Mouse (Mus musculus): Measurements from ENCODE around the gene Tesk2. TPM values are rescaled to one million over a fixed set of nuclear protein-coding genes. Genes with fewer than 3 reads are reported as not detected.

The Tesk2 gene
- polyA plus RNA-seq, 1 experiment from 2014 or later: 12.5 TPM

DNA sequence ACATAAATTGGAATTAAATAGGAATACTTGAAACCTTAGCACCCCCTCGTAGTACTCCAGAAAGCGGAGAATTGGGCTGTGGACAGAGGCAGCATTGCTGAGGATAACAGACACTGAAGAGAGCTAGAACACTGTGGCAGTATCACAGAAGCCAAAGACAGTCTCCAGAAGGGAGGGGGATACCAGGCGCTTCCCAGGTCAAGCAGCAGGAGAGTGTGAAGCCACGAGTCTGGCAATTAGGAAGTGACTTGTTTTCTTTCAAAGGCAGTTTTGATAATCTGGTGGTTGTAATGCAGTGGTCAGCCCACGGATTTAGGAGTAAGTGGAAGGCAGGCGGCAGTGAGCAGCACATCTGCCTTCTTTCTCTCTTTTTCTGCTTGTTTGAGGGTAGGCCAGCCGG lies 1.5 kb downstream of the Tesk2 start:
- no peak overlapping the region for H3K27ac ChIP-seq (replicated peaks; ENCODE audit: low read depth, low read length)
- peak overlapping the region; percentile 76; the same call in 1 of the 2 replicates for H3K4me2 ChIP-seq (ENCODE audit: low read depth, severe bottlenecking)
- H3K9ac ChIP-seq (ENCODE audit: low read length): no peak overlapping the region
- 29% methylated on average over 7 of the region's 7 CpGs for WGBS
- DNase-seq (ENCODE audit: low spot score) (peak; percentile 24), ATAC-seq (ENCODE audit: insufficient number of reproducible peaks, low FRiP score, low TSS enrichment, low read depth) (no peak)
- no peaks in the 10 kb centered on the region for H3K27me3 ChIP-seq (ENCODE audit: control insufficient read depth, insufficient read depth, low read length)
- H3K36me3 ChIP-seq (ENCODE audit: control insufficient read depth, insufficient read depth, low read length): no peaks in the 10 kb centered on the region
- no peak overlapping the region for H3K4me3 ChIP-seq (ENCODE audit: low read depth, low read length)
- H3K9me3 ChIP-seq (ENCODE audit: control insufficient read depth, low read length): no peaks in the 10 kb centered on the region
- no peaks in the 10 kb centered on the region for H3K4me1 ChIP-seq (ENCODE audit: control insufficient read depth, insufficient read depth, low read length)

DNA sequence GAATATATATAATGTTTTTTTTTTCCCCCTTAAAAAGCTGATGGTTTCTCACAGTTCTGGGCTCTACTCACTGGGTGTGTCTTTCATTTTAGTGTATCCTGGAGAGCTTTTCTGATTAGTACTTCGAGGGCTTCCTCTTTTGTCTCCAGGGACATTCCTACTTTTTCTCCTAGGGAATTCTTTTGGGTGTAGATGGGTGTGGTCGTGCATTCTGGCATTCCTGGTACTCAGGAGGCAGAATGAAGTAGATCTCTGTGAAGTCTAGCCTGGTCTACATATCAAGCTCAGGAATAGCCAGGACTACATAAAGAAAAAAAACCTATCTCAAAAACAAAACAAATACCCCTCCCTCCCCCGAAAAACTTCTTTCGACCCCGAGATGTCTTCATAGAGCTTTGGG lies 4.7 kb downstream of the Tesk2 start:
- Histone ChIP-seq H3K27ac (replicated peaks; ENCODE audit: low read depth, low read length) (no peak overlapping the region), H3K36me3 (ENCODE audit: control insufficient read depth, insufficient read depth, low read length) (no peaks in the 10 kb centered on the region), H3K4me1 (ENCODE audit: control insufficient read depth, insufficient read depth, low read length) (no peaks in the 10 kb centered on the region), H3K9ac (ENCODE audit: low read length) (no peak overlapping the region), H3K4me3 (ENCODE audit: low read depth, low read length) (no peak overlapping the region), H3K4me2 (ENCODE audit: low read depth, severe bottlenecking) (no peak overlapping the region), H3K27me3 (ENCODE audit: control insufficient read depth, insufficient read depth, low read length) (no peaks in the 10 kb centered on the region), H3K9me3 (ENCODE audit: control insufficient read depth, low read length) (no peaks in the 10 kb centered on the region)
- 84% methylated on average over 5 of the region's 5 CpGs for WGBS
- DNase-seq (ENCODE audit: low spot score) (no peak), ATAC-seq (ENCODE audit: insufficient number of reproducible peaks, low FRiP score, low TSS enrichment, low read depth) (no peak)

DNA sequence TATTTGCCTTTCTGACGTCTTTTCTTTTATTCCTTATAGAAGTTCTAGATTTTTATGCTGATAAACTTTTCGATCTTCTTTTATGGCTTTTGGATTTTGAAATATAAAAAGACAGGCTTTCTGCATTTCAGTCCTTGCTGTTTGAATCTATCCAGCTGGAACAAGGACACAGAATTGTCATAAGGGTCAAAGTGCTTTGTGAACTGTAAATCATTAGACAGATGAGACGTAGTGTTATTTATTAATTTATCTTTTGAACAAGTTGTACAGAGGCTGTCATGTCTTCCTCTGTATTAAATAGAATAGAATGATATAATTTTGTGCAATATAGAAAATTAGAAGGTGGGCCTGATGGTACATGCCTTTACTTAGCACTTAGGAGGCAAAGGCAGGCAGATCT lies 6.7 kb downstream of the Tesk2 start:
- DNase-seq (ENCODE audit: low spot score) (no peak), ATAC-seq (ENCODE audit: insufficient number of reproducible peaks, low FRiP score, low TSS enrichment, low read depth) (no peak)
- Histone ChIP-seq H3K4me3 (ENCODE audit: low read depth, low read length) (no peak overlapping the region), H3K27me3 (ENCODE audit: control insufficient read depth, insufficient read depth, low read length) (no peaks in the 10 kb centered on the region), H3K27ac (replicated peaks; ENCODE audit: low read depth, low read length) (no peak overlapping the region), H3K4me2 (ENCODE audit: low read depth, severe bottlenecking) (no peak overlapping the region), H3K9me3 (ENCODE audit: control insufficient read depth, low read length) (no peaks in the 10 kb centered on the region), H3K4me1 (ENCODE audit: control insufficient read depth, insufficient read depth, low read length) (no peaks in the 10 kb centered on the region), H3K9ac (ENCODE audit: low read length) (no peak overlapping the region), H3K36me3 (ENCODE audit: control insufficient read depth, insufficient read depth, low read length) (no peaks in the 10 kb centered on the region)
- 81% methylated on average over 3 of the region's 3 CpGs for WGBS

DNA sequence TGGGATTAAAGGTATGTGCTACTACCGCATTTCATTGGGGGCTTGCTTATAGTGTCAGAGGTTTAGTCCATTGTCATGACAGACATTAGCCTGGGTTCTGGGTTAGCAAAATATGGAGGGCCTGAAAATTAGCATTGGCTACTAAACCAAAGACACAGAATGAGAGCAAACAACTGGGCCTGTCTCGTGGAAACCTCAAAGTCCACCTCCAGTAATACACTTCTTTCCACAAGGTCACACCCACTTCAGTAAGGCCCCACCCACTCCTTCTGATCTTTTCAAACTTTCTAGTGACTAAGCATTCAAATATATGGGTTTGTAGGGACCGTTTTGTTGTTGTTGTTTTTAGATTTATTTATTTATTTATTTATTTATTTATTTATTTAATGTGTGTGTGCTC lies 8.8 kb downstream of the Tesk2 start:
- Histone ChIP-seq H3K4me3 (ENCODE audit: low read depth, low read length) (no peak overlapping the region), H3K9me3 (ENCODE audit: control insufficient read depth, low read length) (no peaks in the 10 kb centered on the region), H3K27me3 (ENCODE audit: control insufficient read depth, insufficient read depth, low read length) (no peaks in the 10 kb centered on the region), H3K4me2 (ENCODE audit: low read depth, severe bottlenecking) (no peak overlapping the region), H3K36me3 (ENCODE audit: control insufficient read depth, insufficient read depth, low read length) (no peaks in the 10 kb centered on the region), H3K27ac (replicated peaks; ENCODE audit: low read depth, low read length) (no peak overlapping the region), H3K4me1 (ENCODE audit: control insufficient read depth, insufficient read depth, low read length) (no peaks in the 10 kb centered on the region), H3K9ac (ENCODE audit: low read length) (no peak overlapping the region)
- 91% methylated on average over 3 of the region's 3 CpGs for WGBS
- ATAC-seq (ENCODE audit: insufficient number of reproducible peaks, low FRiP score, low TSS enrichment, low read depth): no peak
- DNase-seq (ENCODE audit: low spot score): no peak

DNA sequence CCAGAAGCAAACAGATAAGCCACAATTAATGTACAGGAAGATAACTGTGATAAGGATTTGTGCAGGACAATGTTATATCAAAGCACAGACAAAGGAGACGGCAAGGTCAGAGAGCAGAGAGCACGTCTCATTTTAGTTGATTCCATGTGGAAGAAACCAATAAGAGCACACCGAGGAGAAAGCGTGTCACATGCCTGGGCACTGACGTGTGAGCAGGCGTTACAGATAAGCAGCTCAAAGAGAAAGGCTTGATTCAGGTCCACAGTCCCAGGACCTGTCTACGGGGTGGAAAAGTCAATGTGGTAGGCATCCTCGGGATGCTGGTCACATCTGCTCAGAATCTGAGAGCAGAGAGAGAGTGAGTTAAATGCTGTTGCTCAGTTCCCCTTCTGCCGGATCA lies 10.3 kb downstream of the Tesk2 start:
- ATAC-seq (ENCODE audit: insufficient number of reproducible peaks, low FRiP score, low TSS enrichment, low read depth) (no peak), DNase-seq (ENCODE audit: low spot score) (no peak)
- no peaks in the 10 kb centered on the region for H3K9me3 ChIP-seq (ENCODE audit: control insufficient read depth, low read length)
- H3K27me3 ChIP-seq (ENCODE audit: control insufficient read depth, insufficient read depth, low read length): no peaks in the 10 kb centered on the region
- H3K4me3 ChIP-seq (ENCODE audit: low read depth, low read length): no peak overlapping the region
- no peak overlapping the region for H3K27ac ChIP-seq (replicated peaks; ENCODE audit: low read depth, low read length)
- 86% methylated on average over 9 of the region's 9 CpGs for WGBS
- no peak overlapping the region for H3K9ac ChIP-seq (ENCODE audit: low read length)
- no peaks in the 10 kb centered on the region for H3K36me3 ChIP-seq (ENCODE audit: control insufficient read depth, insufficient read depth, low read length)
- H3K4me1 ChIP-seq (ENCODE audit: control insufficient read depth, insufficient read depth, low read length): no peaks in the 10 kb centered on the region
- H3K4me2 ChIP-seq (ENCODE audit: low read depth, severe bottlenecking): no peak overlapping the region

DNA sequence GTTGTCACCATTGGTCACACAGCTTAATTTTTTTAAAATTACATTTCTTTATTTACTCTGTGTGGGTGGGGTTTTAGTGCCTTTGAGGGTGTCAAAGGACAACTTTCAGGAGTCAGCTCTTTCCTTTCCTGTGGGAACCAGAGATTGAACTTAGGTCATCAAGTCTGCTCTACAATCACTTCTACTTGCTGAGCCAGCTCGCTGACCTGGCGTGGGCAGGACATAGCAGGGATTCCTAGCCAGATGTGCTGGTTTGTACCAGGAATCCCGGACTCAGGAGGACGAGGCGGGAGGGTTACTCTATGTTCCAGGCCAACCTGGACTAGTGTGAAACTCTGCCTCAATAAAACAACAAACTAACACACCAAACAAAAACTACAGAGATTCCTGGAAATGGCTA lies 11.6 kb downstream of the Tesk2 start:
- ATAC-seq (ENCODE audit: insufficient number of reproducible peaks, low FRiP score, low TSS enrichment, low read depth) (no peak), DNase-seq (ENCODE audit: low spot score) (no peak)
- no peak overlapping the region for H3K4me2 ChIP-seq (ENCODE audit: low read depth, severe bottlenecking)
- H3K27me3 ChIP-seq (ENCODE audit: control insufficient read depth, insufficient read depth, low read length): no peaks in the 10 kb centered on the region
- WGBS: 81% methylated on average over 5 of the region's 5 CpGs
- H3K9me3 ChIP-seq (ENCODE audit: control insufficient read depth, low read length): no peaks in the 10 kb centered on the region
- no peak overlapping the region for H3K4me3 ChIP-seq (ENCODE audit: low read depth, low read length)
- H3K36me3 ChIP-seq (ENCODE audit: control insufficient read depth, insufficient read depth, low read length): no peaks in the 10 kb centered on the region
- no peak overlapping the region for H3K27ac ChIP-seq (replicated peaks; ENCODE audit: low read depth, low read length)
- no peak overlapping the region for H3K9ac ChIP-seq (ENCODE audit: low read length)
- H3K4me1 ChIP-seq (ENCODE audit: control insufficient read depth, insufficient read depth, low read length): no peaks in the 10 kb centered on the region

DNA sequence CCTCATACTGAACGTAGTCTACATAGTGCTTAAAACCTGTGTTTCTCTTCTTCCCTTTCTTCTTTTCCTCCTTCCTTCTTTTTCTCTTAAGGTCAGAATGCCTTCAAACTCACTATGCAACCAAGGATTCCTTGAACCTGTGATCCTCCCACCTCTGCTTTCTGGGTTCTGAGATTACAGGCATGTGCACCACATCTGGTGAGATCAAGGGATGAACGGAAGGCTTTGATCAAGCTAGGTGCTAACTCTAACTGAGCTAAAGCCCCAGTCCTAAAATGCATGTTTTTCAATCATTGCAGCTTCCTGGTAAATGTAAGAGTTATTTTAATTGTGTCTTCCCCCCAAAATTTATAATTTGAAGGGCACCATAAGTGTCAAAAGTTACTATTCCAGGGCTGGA lies 14.2 kb downstream of the Tesk2 start:
- Histone ChIP-seq H3K27me3 (ENCODE audit: control insufficient read depth, insufficient read depth, low read length) (no peaks in the 10 kb centered on the region), H3K9ac (ENCODE audit: low read length) (no peak overlapping the region), H3K4me3 (ENCODE audit: low read depth, low read length) (no peak overlapping the region), H3K9me3 (ENCODE audit: control insufficient read depth, low read length) (no peaks in the 10 kb centered on the region), H3K4me1 (ENCODE audit: control insufficient read depth, insufficient read depth, low read length) (no peaks in the 10 kb centered on the region), H3K36me3 (ENCODE audit: control insufficient read depth, insufficient read depth, low read length) (no peaks in the 10 kb centered on the region), H3K27ac (replicated peaks; ENCODE audit: low read depth, low read length) (no peak overlapping the region), H3K4me2 (ENCODE audit: low read depth, severe bottlenecking) (no peak overlapping the region)
- 73% methylated on average over 2 of the region's 2 CpGs for WGBS
- ATAC-seq (ENCODE audit: insufficient number of reproducible peaks, low FRiP score, low TSS enrichment, low read depth): no peak
- no peak for DNase-seq (ENCODE audit: low spot score)

DNA sequence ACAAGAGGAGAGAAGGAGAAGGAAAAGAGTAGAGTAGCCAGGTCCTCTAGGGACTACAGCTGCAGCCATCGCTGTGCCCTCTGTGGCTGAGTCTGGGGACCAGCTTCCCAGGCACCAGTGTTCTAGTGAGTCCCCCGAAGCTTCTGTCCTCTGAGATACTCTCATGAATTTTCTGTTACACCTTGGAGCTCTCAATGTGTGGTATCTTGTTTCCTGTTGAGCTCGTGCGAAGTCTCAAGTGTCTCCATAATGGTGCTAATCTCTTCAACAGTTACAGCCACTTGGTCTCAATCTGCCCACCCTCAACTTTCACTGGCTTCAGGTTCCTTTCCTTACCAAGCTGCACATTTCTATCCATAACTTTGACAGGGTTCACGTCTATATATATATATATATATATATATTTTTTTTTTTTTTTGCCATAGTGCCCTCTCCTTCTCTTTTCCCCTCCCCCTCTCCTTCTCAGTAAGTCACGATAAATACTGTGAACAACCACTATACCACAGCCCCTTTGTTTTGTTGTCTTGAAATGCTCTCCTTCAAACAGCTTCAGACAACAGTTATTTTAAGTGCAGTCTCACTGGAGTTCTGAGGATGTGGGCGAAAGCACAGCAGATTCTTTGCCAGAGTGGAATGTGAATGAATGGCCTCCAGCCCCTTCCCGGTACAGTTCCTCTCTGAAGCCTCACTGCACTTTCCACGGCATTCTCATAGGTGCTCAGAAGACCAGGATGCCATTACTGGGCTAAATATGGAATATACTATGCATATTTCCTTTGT lies 18.4 kb downstream of the Tesk2 start:
- H3K9me3 ChIP-seq (ENCODE audit: control insufficient read depth, low read length): no peaks in the 10 kb centered on the region
- no peak overlapping the region for H3K4me2 ChIP-seq (ENCODE audit: low read depth, severe bottlenecking)
- no peak for DNase-seq (ENCODE audit: low spot score)
- no peaks in the 10 kb centered on the region for H3K27me3 ChIP-seq (ENCODE audit: control insufficient read depth, insufficient read depth, low read length)
- H3K27ac ChIP-seq (replicated peaks; ENCODE audit: low read depth, low read length): no peak overlapping the region
- no peak overlapping the region for H3K4me3 ChIP-seq (ENCODE audit: low read depth, low read length)
- WGBS: 81% methylated on average over 9 of the region's 9 CpGs
- no peak overlapping the region for H3K9ac ChIP-seq (ENCODE audit: low read length)
- H3K36me3 ChIP-seq (ENCODE audit: control insufficient read depth, insufficient read depth, low read length): no peaks in the 10 kb centered on the region
- ATAC-seq (ENCODE audit: insufficient number of reproducible peaks, low FRiP score, low TSS enrichment, low read depth): no peak
- no peaks in the 10 kb centered on the region for H3K4me1 ChIP-seq (ENCODE audit: control insufficient read depth, insufficient read depth, low read length)

DNA sequence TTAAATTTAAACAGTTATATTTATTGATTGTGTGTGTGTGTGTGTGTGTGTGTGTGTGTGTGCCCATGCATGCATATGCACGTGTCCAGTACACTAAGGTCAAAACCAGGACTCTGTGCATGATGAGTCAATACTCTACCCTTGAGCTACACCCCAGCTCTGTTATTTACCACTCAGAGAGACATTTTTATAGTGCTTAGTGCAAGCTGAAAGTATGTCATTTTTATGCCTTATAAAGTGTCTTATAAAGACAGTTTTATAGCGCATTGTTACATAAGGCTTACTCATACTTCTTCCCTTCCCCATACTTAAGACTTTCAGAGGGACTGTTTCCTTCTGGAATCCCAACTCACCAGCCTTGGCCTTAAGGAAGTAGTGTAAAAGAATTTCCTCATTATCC lies 29.0 kb downstream of the Tesk2 start:
- ATAC-seq (ENCODE audit: insufficient number of reproducible peaks, low FRiP score, low TSS enrichment, low read depth): no peak
- no peaks in the 10 kb centered on the region for H3K36me3 ChIP-seq (ENCODE audit: control insufficient read depth, insufficient read depth, low read length)

More for the DNA sequence above, 29.0 kb downstream of the Tesk2 start:
- DNase-seq (ENCODE audit: low spot score): no peak
- H3K9me3 ChIP-seq (ENCODE audit: control insufficient read depth, low read length): no peaks in the 10 kb centered on the region
- H3K9ac ChIP-seq (ENCODE audit: low read length): no peak overlapping the region
- H3K27me3 ChIP-seq (ENCODE audit: control insufficient read depth, insufficient read depth, low read length): no peaks in the 10 kb centered on the region
- no peak overlapping the region for H3K4me3 ChIP-seq (ENCODE audit: low read depth, low read length)
- no peak overlapping the region for H3K27ac ChIP-seq (replicated peaks; ENCODE audit: low read depth, low read length)
- WGBS: 86% methylated on average over 2 of the region's 2 CpGs
- no peaks in the 10 kb centered on the region for H3K4me1 ChIP-seq (ENCODE audit: control insufficient read depth, insufficient read depth, low read length)
- H3K4me2 ChIP-seq (ENCODE audit: low read depth, severe bottlenecking): no peak overlapping the region

All from limb, embryonic 11.5 days (tissue).